Mouse (Mus musculus): Measurements from ENCODE around the gene Gsk3a. TPM values are rescaled to one million over a fixed set of nuclear protein-coding genes. Genes with fewer than 3 reads are reported as not detected.

The Gsk3a gene
- total RNA-seq, 1 experiment = 38.2 TPM

DNA sequence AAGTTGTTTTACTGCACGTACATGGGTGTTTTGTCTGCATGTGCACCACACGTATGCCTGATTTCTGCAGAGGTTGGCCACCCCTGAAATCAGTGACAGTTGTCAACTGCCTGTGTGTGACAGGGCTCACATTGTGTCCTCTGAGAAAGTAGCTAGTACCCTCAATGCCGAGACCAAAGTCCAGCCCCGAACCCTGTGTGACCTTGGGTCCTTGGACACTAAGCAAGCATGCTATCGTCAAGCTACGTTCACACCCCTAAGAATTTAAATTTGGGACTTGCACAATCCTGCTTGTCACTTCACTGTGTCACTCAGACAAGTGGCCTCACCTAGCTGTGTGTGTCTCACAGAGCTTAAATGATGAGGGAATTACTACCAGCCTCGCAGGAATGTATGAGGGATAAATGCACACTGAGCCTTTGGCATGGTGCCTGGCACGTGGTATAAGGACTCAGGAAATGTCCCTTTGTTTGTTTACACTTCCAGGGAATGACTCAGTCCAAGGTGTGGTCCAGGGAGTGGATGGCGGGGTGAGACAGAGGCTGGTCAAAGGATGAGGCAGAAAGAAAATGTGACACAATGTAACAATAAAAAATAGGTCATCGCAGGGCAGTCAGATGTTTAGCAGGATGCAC lies 40.1 kb downstream of the Gsk3a start:
- H3K9ac ChIP-seq (ENCODE audit: insufficient read depth, low read depth, low read length, poor library complexity, severe bottlenecking) = no peak overlapping the region
- TF ChIP-seq HCFC1 (IDR thresholded peaks at IDR 0.05; ENCODE audit: borderline replicate concordance, insufficient read depth, low read length) (no peak), ZC3H11A (IDR thresholded peaks at IDR 0.05; ENCODE audit: borderline replicate concordance, low read depth, low read length) (no peak), ZNF384 (IDR thresholded peaks at IDR 0.05; ENCODE audit: low read depth, low read length) (no peak), MAFK (IDR thresholded peaks at IDR 0.05; ENCODE audit: insufficient read depth, low read depth, low read length) (no peak), CHD2 (IDR thresholded peaks at IDR 0.05; ENCODE audit: low read depth, low read length) (no peak)
- DNase-seq (ENCODE audit: low read depth, low spot score) = no peak
- H3K4me1 ChIP-seq (ENCODE audit: control insufficient read depth in 2 of 2, insufficient read depth in 2 of 2, low read length in 2 of 2, poor library complexity in 1 of 2) = peaks cover 0 to 12% of the 10 kb centered on the region in 2 experiments; a peak in 2 of 4 replicates
- H3K27ac ChIP-seq (ENCODE audit: insufficient read depth, low read depth, low read length, poor library complexity, severe bottlenecking) = no peak overlapping the region
- no peaks in the 10 kb centered on the region for H3K9me3 ChIP-seq (ENCODE audit: control insufficient read depth, insufficient read depth, low read depth, low read length)
- in situ Hi-C loops (cut with MboI; ENCODE audit: low sequenced_read_pairs in 2 of 2, unreplicated experiment in 2 of 2) = no loop called here
- H3K36me3 ChIP-seq (ENCODE audit: control insufficient read depth, insufficient read depth, low read length, poor library complexity, severe bottlenecking) = peaks cover 4% of the 10 kb centered on the region
- H3K4me3 ChIP-seq (ENCODE audit: insufficient read depth in 1 of 2, low read depth in 1 of 2, low read length in 2 of 2, poor library complexity in 1 of 2, severe bottlenecking in 1 of 2) = no peak overlapping the region

DNA sequence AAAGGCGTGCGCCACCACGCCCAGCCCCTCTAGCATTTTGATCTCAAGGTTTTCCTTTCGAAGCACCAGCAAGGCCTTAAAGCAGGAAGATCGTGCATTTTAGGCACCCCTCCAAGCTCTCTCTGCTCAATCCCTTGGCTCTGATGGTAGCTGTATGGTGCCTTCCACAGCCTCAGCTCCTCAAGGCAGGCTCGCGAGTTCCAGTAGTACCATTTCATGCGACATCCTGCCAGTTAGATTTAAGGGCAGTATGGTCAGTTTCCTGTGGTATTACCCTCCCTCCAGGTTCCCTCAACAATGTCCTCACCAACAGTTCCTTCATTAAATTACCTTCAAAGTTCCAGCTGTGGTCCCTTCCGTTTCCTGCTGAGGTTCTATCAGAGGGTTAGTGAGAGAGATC lies 41.5 kb downstream of the Gsk3a start:
- no peak for TF ChIP-seq HCFC1 (IDR thresholded peaks at IDR 0.05; ENCODE audit: borderline replicate concordance, insufficient read depth, low read length)
- no peak for TF ChIP-seq ZC3H11A (IDR thresholded peaks at IDR 0.05; ENCODE audit: borderline replicate concordance, low read depth, low read length)
- TF ChIP-seq ZNF384 (IDR thresholded peaks at IDR 0.05; ENCODE audit: low read depth, low read length) = no peak
- TF ChIP-seq CHD2 (IDR thresholded peaks at IDR 0.05; ENCODE audit: low read depth, low read length) = no peak
- TF ChIP-seq MAFK (IDR thresholded peaks at IDR 0.05; ENCODE audit: insufficient read depth, low read depth, low read length) = no peak
- Histone ChIP-seq H3K4me1 (ENCODE audit: control insufficient read depth in 2 of 2, insufficient read depth in 2 of 2, low read length in 2 of 2, poor library complexity in 1 of 2) (peaks cover 3 to 16% of the 10 kb centered on the region in 2 experiments; a peak in 2 of 4 replicates), H3K4me3 (ENCODE audit: insufficient read depth in 1 of 2, low read depth in 1 of 2, low read length in 2 of 2, poor library complexity in 1 of 2, severe bottlenecking in 1 of 2) (no peak overlapping the region), H3K9me3 (ENCODE audit: control insufficient read depth, insufficient read depth, low read depth, low read length) (no peaks in the 10 kb centered on the region), H3K36me3 (ENCODE audit: control insufficient read depth, insufficient read depth, low read length, poor library complexity, severe bottlenecking) (no peaks in the 10 kb centered on the region), H3K9ac (ENCODE audit: insufficient read depth, low read depth, low read length, poor library complexity, severe bottlenecking) (no peak overlapping the region), H3K27ac (ENCODE audit: insufficient read depth, low read depth, low read length, poor library complexity, severe bottlenecking) (no peak overlapping the region)
- in situ Hi-C loops (cut with MboI; ENCODE audit: low sequenced_read_pairs in 2 of 2, unreplicated experiment in 2 of 2) = no loop called here
- no peak for DNase-seq (ENCODE audit: low read depth, low spot score)

DNA sequence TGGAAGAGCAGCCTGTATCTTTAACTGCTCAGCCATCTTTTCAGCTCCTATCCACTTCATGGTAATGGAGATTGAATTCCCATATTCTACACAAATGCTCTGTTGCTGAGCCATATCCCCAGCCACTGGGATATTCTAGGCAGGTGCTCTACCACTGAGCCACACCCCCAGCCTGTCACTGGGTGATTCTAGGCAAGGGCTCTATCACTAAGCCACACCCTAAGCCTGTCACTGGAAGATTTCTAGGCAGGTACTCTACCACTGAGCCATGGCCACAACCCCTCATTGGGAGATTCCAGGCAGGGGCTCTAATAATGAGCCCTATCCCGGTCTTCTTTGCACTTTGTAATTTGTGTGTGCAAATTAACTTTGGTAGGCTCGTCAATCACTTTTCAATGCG lies 42.5 kb downstream of the Gsk3a start:
- H3K9ac ChIP-seq (ENCODE audit: insufficient read depth, low read depth, low read length, poor library complexity, severe bottlenecking) = no peak overlapping the region
- H3K4me3 ChIP-seq (ENCODE audit: insufficient read depth in 1 of 2, low read depth in 1 of 2, low read length in 2 of 2, poor library complexity in 1 of 2, severe bottlenecking in 1 of 2) = no peak overlapping the region
- in situ Hi-C loops (cut with MboI; ENCODE audit: low sequenced_read_pairs in 2 of 2, unreplicated experiment in 2 of 2) = no loop called here
- peaks cover 6 to 16% of the 10 kb centered on the region in 2 experiments; a peak in 3 of 4 replicates for H3K4me1 ChIP-seq (ENCODE audit: control insufficient read depth in 2 of 2, insufficient read depth in 2 of 2, low read length in 2 of 2, poor library complexity in 1 of 2)
- no peaks in the 10 kb centered on the region for H3K9me3 ChIP-seq (ENCODE audit: control insufficient read depth, insufficient read depth, low read depth, low read length)
- no peak overlapping the region for H3K27ac ChIP-seq (ENCODE audit: insufficient read depth, low read depth, low read length, poor library complexity, severe bottlenecking)
- no peak for TF ChIP-seq ZNF384 (IDR thresholded peaks at IDR 0.05; ENCODE audit: low read depth, low read length)
- no peak for TF ChIP-seq HCFC1 (IDR thresholded peaks at IDR 0.05; ENCODE audit: borderline replicate concordance, insufficient read depth, low read length)
- no peak for TF ChIP-seq ZC3H11A (IDR thresholded peaks at IDR 0.05; ENCODE audit: borderline replicate concordance, low read depth, low read length)
- no peak for TF ChIP-seq CHD2 (IDR thresholded peaks at IDR 0.05; ENCODE audit: low read depth, low read length)
- no peak for TF ChIP-seq MAFK (IDR thresholded peaks at IDR 0.05; ENCODE audit: insufficient read depth, low read depth, low read length)
- H3K36me3 ChIP-seq (ENCODE audit: control insufficient read depth, insufficient read depth, low read length, poor library complexity, severe bottlenecking) = no peaks in the 10 kb centered on the region
- no peak for DNase-seq (ENCODE audit: low read depth, low spot score)

DNA sequence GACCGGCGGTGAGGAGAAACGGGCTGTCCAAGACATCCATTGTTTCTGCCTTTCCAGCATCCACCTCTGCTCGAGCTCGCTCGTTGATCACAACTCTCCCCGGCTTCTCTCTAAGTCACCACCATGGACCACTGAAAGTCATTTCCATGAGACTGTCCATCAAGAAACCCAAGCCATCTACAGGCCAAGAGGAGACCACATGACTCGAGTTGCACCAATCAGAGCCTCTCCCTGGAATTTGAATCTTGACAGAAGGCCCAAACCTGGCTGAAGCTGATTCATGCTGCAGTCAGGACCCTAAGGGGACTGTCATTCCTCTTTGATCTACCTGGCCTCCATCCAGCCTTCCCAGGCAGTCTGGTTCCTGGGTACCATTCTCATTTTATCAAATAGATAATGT lies 45.5 kb downstream of the Gsk3a start:
- DNase-seq (ENCODE audit: low read depth, low spot score) = peak; percentile 47
- H3K27ac ChIP-seq (ENCODE audit: insufficient read depth, low read depth, low read length, poor library complexity, severe bottlenecking) = peak overlapping the region; percentile 67
- H3K9ac ChIP-seq (ENCODE audit: insufficient read depth, low read depth, low read length, poor library complexity, severe bottlenecking) = peak overlapping the region; percentile 16; the same call in 1 of the 2 replicates

More for the DNA sequence above, 45.5 kb downstream of the Gsk3a start:
- H3K4me3 ChIP-seq (ENCODE audit: insufficient read depth in 1 of 2, low read depth in 1 of 2, low read length in 2 of 2, poor library complexity in 1 of 2, severe bottlenecking in 1 of 2) = peak overlapping the region in 1 of 2 experiments; percentile 36; a peak in 3 of 4 replicates
- H3K9me3 ChIP-seq (ENCODE audit: control insufficient read depth, insufficient read depth, low read depth, low read length) = no peaks in the 10 kb centered on the region
- TF ChIP-seq HCFC1 (IDR thresholded peaks at IDR 0.05; ENCODE audit: borderline replicate concordance, insufficient read depth, low read length) (no peak), CHD2 (IDR thresholded peaks at IDR 0.05; ENCODE audit: low read depth, low read length) (0 out of 2 replicates have a peak, but pooled peaks have one; percentile 48)
- in situ Hi-C loops (cut with MboI; ENCODE audit: low sequenced_read_pairs in 2 of 2, unreplicated experiment in 2 of 2) = no loop called here
- peaks cover 11 to 16% of the 10 kb centered on the region in 2 experiments for H3K4me1 ChIP-seq (ENCODE audit: control insufficient read depth in 2 of 2, insufficient read depth in 2 of 2, low read length in 2 of 2, poor library complexity in 1 of 2)
- H3K36me3 ChIP-seq (ENCODE audit: control insufficient read depth, insufficient read depth, low read length, poor library complexity, severe bottlenecking) = no peaks in the 10 kb centered on the region

Data from ES-E14 (cell line).